Mouse (Mus musculus): Measurements from ENCODE around the gene Pmpca.

DNA sequence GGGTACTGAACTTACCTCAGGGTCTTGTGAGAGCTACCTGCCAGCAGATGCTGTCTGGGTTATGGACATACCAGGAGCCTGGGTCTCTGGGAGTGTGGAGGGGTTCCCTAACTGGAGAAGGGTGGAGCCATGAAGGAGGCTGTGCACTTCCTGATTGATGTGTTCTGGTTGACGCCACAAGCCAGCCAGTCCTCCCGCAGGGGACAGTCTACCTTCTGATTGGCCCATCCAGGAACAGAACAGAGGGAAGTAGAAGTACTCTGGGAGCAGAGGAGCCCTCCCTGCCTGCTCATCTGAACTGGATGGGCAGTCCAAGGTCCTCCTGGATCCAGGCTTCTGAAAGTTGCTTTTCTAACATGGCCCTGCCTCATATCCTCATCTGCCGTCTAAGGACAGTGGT lies 28.4 kb upstream of the Pmpca start, which contains the start of gene Card9:
- TF ChIP-seq CTCF (IDR thresholded peaks at IDR 0.05; ENCODE audit: low read depth, low read length) = no peak
- no peak for TF ChIP-seq GATA1 (IDR thresholded peaks at IDR 0.05; ENCODE audit: borderline replicate concordance, low read length)

All from G1E (cell line).